Mouse (Mus musculus) myocyte (in vitro differentiated cells): ENCODE data around the gene Trp63. TPM values are rescaled to one million over a fixed set of nuclear protein-coding genes. Genes with fewer than 3 reads are reported as not detected.

Source experiments
- H3K27me3 ChIP-seq: one replicate; pipeline ENCODE4 v1.6.1; 2011; ENCODE audit not compliant: control insufficient read depth, insufficient read depth, insufficient read length
- H3K36me3 ChIP-seq: one replicate; pipeline ENCODE4 v1.6.1; 2011; ENCODE audit not compliant: control insufficient read depth, insufficient read depth
- H3K4me2 ChIP-seq: one replicate; pipeline ENCODE4 v1.6.1; 2011; ENCODE audit warnings: low read depth, control low read depth
- H3K4me3 ChIP-seq: one replicate; pipeline ENCODE4 v1.5.1; 2011; ENCODE audit warnings: mild to moderate bottlenecking, control low read depth, moderate library complexity
- H3K79me2 ChIP-seq: one replicate; pipeline ENCODE4 v1.6.1; 2011; ENCODE audit not compliant: control insufficient read depth, insufficient read depth
- H3ac ChIP-seq: one replicate; pipeline ENCODE4 v1.6.1; 2011; ENCODE audit not compliant: control insufficient read depth, insufficient read length
- CEBPB ChIP-seq: IDR thresholded peaks from 2 replicates; pipeline ENCODE4 v1.6.1; 2011; ENCODE audit warnings: mild to moderate bottlenecking, moderate library complexity; ENCODE audit not compliant: poor library complexity, insufficient read depth, severe bottlenecking
- E2F4 ChIP-seq: IDR thresholded peaks from one replicate; pipeline ENCODE4 v1.6.1; 2011; ENCODE audit warnings: mild to moderate bottlenecking, control low read depth, moderate library complexity; ENCODE audit not compliant: insufficient read depth
- MAX ChIP-seq: IDR thresholded peaks from one replicate; pipeline ENCODE4 v1.6.1; 2011; ENCODE audit warnings: low read depth, mild to moderate bottlenecking, control low read depth
- MYOD1 ChIP-seq, 3 experiments: IDR thresholded peaks; one replicate each; pipeline ENCODE4 v1.6.1; 2011; ENCODE audit warnings: control low read depth in 2 of 3, low read depth in 2 of 3, mild to moderate bottlenecking in 2 of 3, moderate library complexity in 1 of 3; ENCODE audit not compliant: insufficient read length in 2 of 3, control insufficient read depth in 1 of 3
- MYOG ChIP-seq, 3 experiments: IDR thresholded peaks; one replicate each; pipeline ENCODE4 v1.6.1; 2011; ENCODE audit warnings: control low read depth in 2 of 3, low read depth in 2 of 3, mild to moderate bottlenecking in 2 of 3; ENCODE audit not compliant: insufficient read length in 2 of 3, control insufficient read depth in 1 of 3, insufficient read depth in 1 of 3
- POLR2A ChIP-seq: IDR thresholded peaks from one replicate; pipeline ENCODE4 v1.6.1; 2011; ENCODE audit warnings: low read depth, mild to moderate bottlenecking, control low read depth, moderate library complexity; ENCODE audit not compliant: insufficient read length
- POLR2AphosphoS2 ChIP-seq: IDR thresholded peaks from one replicate; pipeline ENCODE4 v1.6.1; 2011; ENCODE audit warnings: low read depth, control low read depth; ENCODE audit not compliant: insufficient read length
- REST ChIP-seq: IDR thresholded peaks from one replicate; pipeline ENCODE4 v1.6.1; 2011; ENCODE audit warnings: mild to moderate bottlenecking, control low read depth, moderate library complexity; ENCODE audit not compliant: insufficient read depth, insufficient read length
- SRF ChIP-seq: IDR thresholded peaks from one replicate; pipeline ENCODE4 v1.6.1; 2011; ENCODE audit warnings: low read depth; ENCODE audit not compliant: control insufficient read depth, insufficient read length
- TCF12 ChIP-seq: IDR thresholded peaks from one replicate; pipeline ENCODE4 v1.6.1; 2011; ENCODE audit warnings: mild to moderate bottlenecking, control low read depth; ENCODE audit not compliant: poor library complexity, insufficient read depth, severe bottlenecking
- TCF3 ChIP-seq: IDR thresholded peaks from one replicate; pipeline ENCODE4 v1.6.1; 2011; ENCODE audit warnings: low read depth, control low read depth; ENCODE audit not compliant: insufficient read length
- USF1 ChIP-seq: IDR thresholded peaks from one replicate; pipeline ENCODE4 v1.6.1; 2011; ENCODE audit warnings: low read depth, mild to moderate bottlenecking, control low read depth, moderate library complexity
- polyA plus RNA-seq: library from polyadenylated mRNA; unstranded; fragments of >200 nt; fragmentation: generic; extraction: Trizol; gene quantifications from one replicate; pipeline ENCODE4 v1.2.1, GENCODE M21; 2012; ENCODE audit warnings: missing spikeins

Gene Trp63
- polyA plus RNA-seq, 1 experiment = 11.9 TPM

- H3ac ChIP-seq = no peak overlapping the region
- H3K79me2 ChIP-seq = no peaks in the 10 kb centered on the region
- no peak overlapping the region for H3K4me3 ChIP-seq
- TF ChIP-seq MYOG (IDR thresholded peaks at IDR 0.05; ENCODE audit: control insufficient read depth in 1 of 3, insufficient read depth in 1 of 3, insufficient read length in 2 of 3, low read depth in 2 of 3) (peak in 1 of 3 experiments; percentile 49), E2F4 (no peak), MYOD1 (IDR thresholded peaks at IDR 0.05; ENCODE audit: control insufficient read depth in 1 of 3, insufficient read length in 2 of 3, low read depth in 2 of 3) (peak in 2 of 3 experiments; percentile 24 to 54), REST (no peak)
- H3K4me2 ChIP-seq = no peak overlapping the region
- H3K36me3 ChIP-seq = no peaks in the 10 kb centered on the region
- H3K27me3 ChIP-seq = no peaks in the 10 kb centered on the region
These were observed 44.5 kb downstream of the Trp63 start for GRCm38 (mm10) chr16:25727957-25728506.

DNA sequence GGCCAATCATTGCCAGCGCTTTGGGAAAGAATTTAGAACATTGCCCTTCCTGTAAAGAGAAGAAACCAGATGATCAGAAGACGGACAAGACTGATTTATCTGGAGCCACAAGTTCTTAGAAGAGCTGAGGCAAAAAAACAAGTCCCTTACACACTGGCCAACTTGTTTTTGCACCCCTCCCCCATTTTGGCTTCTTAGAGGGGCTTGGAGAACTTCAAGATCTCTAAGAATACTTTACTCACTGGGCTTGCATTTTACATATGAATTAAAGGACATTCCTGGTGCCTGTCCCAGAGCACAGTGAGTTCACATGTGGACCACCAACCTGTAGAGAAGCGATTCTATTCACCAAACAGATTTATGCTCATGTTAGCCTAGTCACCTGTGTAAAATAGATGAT is 53.3 kb downstream of the Trp63 start:
- Histone ChIP-seq H3K79me2 (no peaks in the 10 kb centered on the region), H3K36me3 (no peaks in the 10 kb centered on the region), H3K4me2 (no peak overlapping the region), H3K4me3 (no peak overlapping the region), H3ac (no peak overlapping the region), H3K27me3 (no peaks in the 10 kb centered on the region)
- TF ChIP-seq USF1 = no peak
- no peak for TF ChIP-seq POLR2A
- TF ChIP-seq CEBPB = no peak

- H3K4me3 ChIP-seq = no peak overlapping the region
- no peak overlapping the region for H3ac ChIP-seq
- no peak overlapping the region for H3K4me2 ChIP-seq
- H3K79me2 ChIP-seq = no peaks in the 10 kb centered on the region
- TF ChIP-seq CEBPB = no peak
- peak in 1 of 3 experiments; percentile 25 for TF ChIP-seq MYOD1 (IDR thresholded peaks at IDR 0.05; ENCODE audit: control insufficient read depth in 1 of 3, insufficient read length in 2 of 3, low read depth in 2 of 3)
- TF ChIP-seq E2F4 = no peak
- TF ChIP-seq POLR2A = no peak
- TF ChIP-seq USF1 = no peak
- no peak for TF ChIP-seq SRF
- peak in 2 of 3 experiments; percentile 52 to 69 for TF ChIP-seq MYOG (IDR thresholded peaks at IDR 0.05; ENCODE audit: control insufficient read depth in 1 of 3, insufficient read depth in 1 of 3, insufficient read length in 2 of 3, low read depth in 2 of 3)
- TF ChIP-seq TCF12 = no peak
- TF ChIP-seq REST = no peak
- no peak for TF ChIP-seq TCF3
- TF ChIP-seq POLR2AphosphoS2 = no peak
- TF ChIP-seq MAX = no peak
- no peaks in the 10 kb centered on the region for H3K27me3 ChIP-seq
- H3K36me3 ChIP-seq = no peaks in the 10 kb centered on the region
These were observed 54.1 kb downstream of the Trp63 start for GRCm38 (mm10) chr16:25737623-25738050.

- Histone ChIP-seq H3K4me2 (no peak overlapping the region), H3K4me3 (no peak overlapping the region)
These were observed 63.2 kb downstream of the Trp63 start for GRCm38 (mm10) chr16:25746807-25747206.

DNA sequence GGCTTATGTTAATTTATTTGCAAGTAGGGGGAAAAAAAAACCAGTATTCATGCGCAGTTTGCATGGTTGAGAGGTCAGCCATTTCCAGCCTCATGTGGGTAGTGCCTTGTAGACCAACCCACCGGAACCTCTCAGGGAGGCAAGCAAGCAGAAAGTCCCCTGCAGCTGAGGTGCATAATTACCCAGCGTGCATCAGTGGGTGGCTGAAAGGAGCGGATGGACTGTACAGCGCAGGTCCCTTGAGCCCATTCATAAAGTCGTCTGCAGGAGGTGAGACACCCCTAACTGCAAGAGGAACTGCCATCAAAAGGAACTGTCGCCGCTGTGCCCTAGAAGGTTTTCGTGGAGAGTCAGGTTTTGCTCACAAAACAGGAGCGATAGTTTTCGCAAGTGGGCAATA is 68.3 kb downstream of the Trp63 start:
- Histone ChIP-seq H3K4me2 (no peak overlapping the region), H3K79me2 (no peaks in the 10 kb centered on the region), H3K27me3 (no peaks in the 10 kb centered on the region), H3K4me3 (no peak overlapping the region), H3ac (no peak overlapping the region), H3K36me3 (no peaks in the 10 kb centered on the region)
- no peak for TF ChIP-seq MAX
- TF ChIP-seq REST = no peak
- TF ChIP-seq POLR2A = no peak
- TF ChIP-seq TCF12 = no peak
- TF ChIP-seq MYOG (IDR thresholded peaks at IDR 0.05; ENCODE audit: control insufficient read depth in 1 of 3, insufficient read depth in 1 of 3, insufficient read length in 2 of 3, low read depth in 2 of 3) = no peak
- TF ChIP-seq CEBPB = no peak
- TF ChIP-seq SRF = no peak
- TF ChIP-seq POLR2AphosphoS2 = no peak
- TF ChIP-seq MYOD1 (IDR thresholded peaks at IDR 0.05; ENCODE audit: control insufficient read depth in 1 of 3, insufficient read length in 2 of 3, low read depth in 2 of 3) = no peak

More at GRCm38 (mm10) chr16:25746807-25747206, 63.2 kb downstream of the Trp63 start:
- Histone ChIP-seq H3K27me3 (no peaks in the 10 kb centered on the region), H3K36me3 (no peaks in the 10 kb centered on the region), H3K79me2 (no peaks in the 10 kb centered on the region), H3ac (no peak overlapping the region)
- TF ChIP-seq POLR2A (no peak), MYOD1 (IDR thresholded peaks at IDR 0.05; ENCODE audit: control insufficient read depth in 1 of 3, insufficient read length in 2 of 3, low read depth in 2 of 3) (peak in 1 of 3 experiments; percentile 13), TCF12 (no peak), USF1 (no peak), MYOG (IDR thresholded peaks at IDR 0.05; ENCODE audit: control insufficient read depth in 1 of 3, insufficient read depth in 1 of 3, insufficient read length in 2 of 3, low read depth in 2 of 3) (no peak)
